Mouse (Mus musculus) limb, embryonic 12.5 days (tissue): ENCODE results near the gene Hgd. TPM values are rescaled to one million over a fixed set of nuclear protein-coding genes. Genes with fewer than 3 reads are reported as not detected.

Source experiments
- ATAC-seq: fragments of 200-750 bp; cut with Nextera tagmentation; 2 replicates; pipeline ENCODE4 v1.8.0; 2017; ENCODE audit warnings: low read depth, moderate TSS enrichment; ENCODE audit not compliant: insufficient number of reproducible peaks, insufficient read depth, low FRiP score, low TSS enrichment
- H3K27ac ChIP-seq: fragments of 300-500 bp; sonication (generic); 2 replicates; pipeline ENCODE4 v1.5.1; 2016; ENCODE audit warnings: mild to moderate bottlenecking, moderate library complexity
- H3K27me3 ChIP-seq: fragments of 300-500 bp; sonication (generic); 2 replicates; pipeline ENCODE4 v1.6.1; 2016; ENCODE audit warnings: mild to moderate bottlenecking, moderate library complexity
- H3K36me3 ChIP-seq: fragments of 300-500 bp; sonication (generic); 2 replicates; pipeline ENCODE4 v1.6.1; 2016; ENCODE audit warnings: mild to moderate bottlenecking, moderate library complexity
- H3K4me1 ChIP-seq: fragments of 300-500 bp; sonication (generic); replicated peaks from 2 replicates; pipeline ENCODE4 v1.6.1; 2016
- H3K4me2 ChIP-seq: fragments of 300-500 bp; sonication (generic); 2 replicates; pipeline ENCODE4 v1.6.1; 2016; ENCODE audit warnings: mild to moderate bottlenecking, moderate library complexity
- H3K4me3 ChIP-seq: fragments of 300-500 bp; sonication (generic); replicated peaks from 2 replicates; pipeline ENCODE4 v1.5.1; 2016; ENCODE audit warnings: mild to moderate bottlenecking
- H3K9ac ChIP-seq: fragments of 300-500 bp; sonication (generic); replicated peaks from 2 replicates; pipeline ENCODE4 v1.6.1; 2016; ENCODE audit warnings: mild to moderate bottlenecking, moderate library complexity
- H3K9me3 ChIP-seq: fragments of 300-500 bp; sonication (generic); 2 replicates; pipeline ENCODE4 v1.6.1; 2016; ENCODE audit warnings: mild to moderate bottlenecking, moderate library complexity
- WGBS: fragments of 180-500 bp; shearing (Covaris S2); methylation state at CpG from one replicate; pipeline ENCODE4 v1.1.7; 2016; 5-methylcytosine and 5-hydroxymethylcytosine counted together
- polyA plus RNA-seq: library from polyadenylated mRNA; unstranded; fragments of >200 nt; fragmentation: Nextera tagmentation; extraction: Ambion mirVana; gene quantifications from 2 replicates; pipeline ENCODE4 v1.2.1, GENCODE M21; 2016

The Hgd gene
- polyA plus RNA-seq: 0.17 and 0.36 TPM in 2 replicates

- Histone ChIP-seq H3K9ac (no peak within 1 kb of the TSS), H3K27ac (no peak within 1 kb of the TSS), H3K36me3 (no peaks in the 10 kb centered on the region), H3K4me2 (no peak within 1 kb of the TSS), H3K4me3 (no peak within 1 kb of the TSS), H3K9me3 (no peaks in the 10 kb centered on the region), H3K4me1 (peaks cover 24% of the 10 kb centered on the region), H3K27me3 (no peaks in the 10 kb centered on the region)
- ATAC-seq: no peak
- 59% methylated on average over 4 of the region's 4 CpGs for WGBS
Measured at GRCm38 (mm10) chr16:37579994-37580393, at the start of gene Hgd. TSS of gene Hgd (plus strand) at chr16:37580153.

GRCm38 (mm10) chr16:37530170-37530569 lies 49.8 kb upstream of the Hgd start:
- H3K36me3 ChIP-seq: peaks cover 41% of the 10 kb centered on the region
- no peak for ATAC-seq
- WGBS: 89% methylated on average over 6 of the region's 6 CpGs

GRCm38 (mm10) chr16:37532046-37532445 lies 47.9 kb upstream of the Hgd start:
- Histone ChIP-seq H3K27ac (no peak overlapping the region), H3K4me3 (no peak overlapping the region), H3K4me2 (no peak overlapping the region), H3K36me3 (peaks cover 32% of the 10 kb centered on the region), H3K9me3 (no peaks in the 10 kb centered on the region), H3K27me3 (no peaks in the 10 kb centered on the region), H3K9ac (no peak overlapping the region), H3K4me1 (peaks cover 3% of the 10 kb centered on the region; the same call in 1 of the 2 replicates)
- ATAC-seq: no peak
- 97% methylated on average over 1 of the region's 1 CpGs for WGBS

More at GRCm38 (mm10) chr16:37530170-37530569, 49.8 kb upstream of the Hgd start:
- Histone ChIP-seq H3K27ac (no peak overlapping the region), H3K4me2 (no peak overlapping the region), H3K9ac (no peak overlapping the region), H3K4me1 (peaks cover 3% of the 10 kb centered on the region; the same call in 1 of the 2 replicates), H3K4me3 (no peak overlapping the region), H3K27me3 (no peaks in the 10 kb centered on the region), H3K9me3 (no peaks in the 10 kb centered on the region)

GRCm38 (mm10) chr16:37533369-37534068 lies 46.4 kb upstream of the Hgd start:
- Histone ChIP-seq H3K4me1 (peaks cover 7% of the 10 kb centered on the region), H3K9ac (no peak overlapping the region), H3K4me2 (no peak overlapping the region), H3K27me3 (no peaks in the 10 kb centered on the region), H3K27ac (no peak overlapping the region), H3K4me3 (no peak overlapping the region), H3K36me3 (peaks cover 32% of the 10 kb centered on the region), H3K9me3 (no peaks in the 10 kb centered on the region)
- WGBS: 80% methylated on average over 8 of the region's 8 CpGs
- ATAC-seq: no peak

GRCm38 (mm10) chr16:37539240-37539610 lies 40.7 kb upstream of the Hgd start:
- peaks cover 27% of the 10 kb centered on the region for H3K36me3 ChIP-seq
- H3K27ac ChIP-seq: peak overlapping the region; percentile 84
- peak overlapping the region; percentile 67 for H3K4me2 ChIP-seq
- H3K9ac ChIP-seq: peak overlapping the region; percentile 90
- under 1% methylated on average over 22 of the region's 22 CpGs for WGBS
- peak; percentile 69 for ATAC-seq
- peak overlapping the region; percentile 75 for H3K4me3 ChIP-seq
- no peaks in the 10 kb centered on the region for H3K27me3 ChIP-seq
- H3K4me1 ChIP-seq: peaks cover 15% of the 10 kb centered on the region
- H3K9me3 ChIP-seq: no peaks in the 10 kb centered on the region

GRCm38 (mm10) chr16:37539611-37540580 lies 40.1 kb upstream of the Hgd start, which contains the start of the genes Gtf2e1 and Rabl3:
TSS of gene Gtf2e1 (minus strand) at chr16:37539789.
TSS of gene Rabl3 (plus strand) at chr16:37539885.
- peak; percentile 98 for ATAC-seq
- H3K4me3 ChIP-seq: peak within 1 kb of the TSS; percentile 75
- peaks cover 23% of the 10 kb centered on the region for H3K36me3 ChIP-seq
- H3K4me2 ChIP-seq: peak within 1 kb of the TSS; percentile 67
- H3K9ac ChIP-seq: peak within 1 kb of the TSS; percentile 90
- no peaks in the 10 kb centered on the region for H3K9me3 ChIP-seq
- 2% methylated on average over 41 of the region's 41 CpGs for WGBS
- H3K27ac ChIP-seq: peak within 1 kb of the TSS; percentile 92
- no peaks in the 10 kb centered on the region for H3K27me3 ChIP-seq
- H3K4me1 ChIP-seq: peaks cover 15% of the 10 kb centered on the region

- 91% methylated on average over 6 of the region's 6 CpGs for WGBS
- Histone ChIP-seq H3K4me1 (peaks cover 15% of the 10 kb centered on the region), H3K9ac (no peak overlapping the region), H3K27me3 (no peaks in the 10 kb centered on the region), H3K9me3 (no peaks in the 10 kb centered on the region), H3K36me3 (peaks cover 16% of the 10 kb centered on the region), H3K4me2 (peak overlapping the region; percentile 61), H3K4me3 (peak overlapping the region; percentile 75; the same call in 1 of the 2 replicates), H3K27ac (no peak overlapping the region)
- ATAC-seq: no peak
Measured at GRCm38 (mm10) chr16:37540776-37541175, 39.2 kb upstream of the Hgd start.

GRCm38 (mm10) chr16:37546312-37546711 lies 33.6 kb upstream of the Hgd start:
- H3K9ac ChIP-seq: no peak overlapping the region
- H3K27ac ChIP-seq: no peak overlapping the region
- no peak overlapping the region for H3K4me2 ChIP-seq
- no peaks in the 10 kb centered on the region for H3K27me3 ChIP-seq
- ATAC-seq: no peak
- no peaks in the 10 kb centered on the region for H3K4me1 ChIP-seq
- 82% methylated on average over 5 of the region's 5 CpGs for WGBS
- H3K36me3 ChIP-seq: peaks cover 17% of the 10 kb centered on the region
- H3K9me3 ChIP-seq: no peaks in the 10 kb centered on the region
- no peak overlapping the region for H3K4me3 ChIP-seq

GRCm38 (mm10) chr16:37550266-37550665 lies 29.7 kb upstream of the Hgd start:
- Histone ChIP-seq H3K36me3 (0 out of 2 replicates have a peak, but pooled peaks cover 4% of the 10 kb centered on the region), H3K27ac (no peak overlapping the region), H3K27me3 (no peaks in the 10 kb centered on the region), H3K4me3 (no peak overlapping the region), H3K9ac (no peak overlapping the region), H3K4me1 (no peaks in the 10 kb centered on the region), H3K4me2 (no peak overlapping the region), H3K9me3 (no peaks in the 10 kb centered on the region)
- 79% methylated on average over 3 of the region's 3 CpGs for WGBS
- no peak for ATAC-seq

- no peaks in the 10 kb centered on the region for H3K9me3 ChIP-seq
- no peak overlapping the region for H3K4me2 ChIP-seq
- H3K9ac ChIP-seq: no peak overlapping the region
- WGBS: 93% methylated on average over 2 of the region's 2 CpGs
- no peak overlapping the region for H3K27ac ChIP-seq
- H3K27me3 ChIP-seq: no peaks in the 10 kb centered on the region
- 0 out of 2 replicates have a peak, but pooled peaks cover under 1% of the 10 kb centered on the region for H3K36me3 ChIP-seq
- H3K4me1 ChIP-seq: no peaks in the 10 kb centered on the region
- ATAC-seq: no peak
- no peak overlapping the region for H3K4me3 ChIP-seq
Measured at GRCm38 (mm10) chr16:37550981-37551380, 29.0 kb upstream of the Hgd start.

GRCm38 (mm10) chr16:37552824-37553223 lies 27.1 kb upstream of the Hgd start:
- no peak overlapping the region for H3K4me3 ChIP-seq
- no peak overlapping the region for H3K4me2 ChIP-seq
- H3K27ac ChIP-seq: no peak overlapping the region
- no peaks in the 10 kb centered on the region for H3K27me3 ChIP-seq
- 88% methylated on average over 3 of the region's 3 CpGs for WGBS
- no peak for ATAC-seq
- peaks cover 12% of the 10 kb centered on the region for H3K36me3 ChIP-seq
- no peaks in the 10 kb centered on the region for H3K9me3 ChIP-seq
- no peak overlapping the region for H3K9ac ChIP-seq
- no peaks in the 10 kb centered on the region for H3K4me1 ChIP-seq
